8 mouse cellular contexts compared by ENCODE assay signal in the genomic region with DNA sequence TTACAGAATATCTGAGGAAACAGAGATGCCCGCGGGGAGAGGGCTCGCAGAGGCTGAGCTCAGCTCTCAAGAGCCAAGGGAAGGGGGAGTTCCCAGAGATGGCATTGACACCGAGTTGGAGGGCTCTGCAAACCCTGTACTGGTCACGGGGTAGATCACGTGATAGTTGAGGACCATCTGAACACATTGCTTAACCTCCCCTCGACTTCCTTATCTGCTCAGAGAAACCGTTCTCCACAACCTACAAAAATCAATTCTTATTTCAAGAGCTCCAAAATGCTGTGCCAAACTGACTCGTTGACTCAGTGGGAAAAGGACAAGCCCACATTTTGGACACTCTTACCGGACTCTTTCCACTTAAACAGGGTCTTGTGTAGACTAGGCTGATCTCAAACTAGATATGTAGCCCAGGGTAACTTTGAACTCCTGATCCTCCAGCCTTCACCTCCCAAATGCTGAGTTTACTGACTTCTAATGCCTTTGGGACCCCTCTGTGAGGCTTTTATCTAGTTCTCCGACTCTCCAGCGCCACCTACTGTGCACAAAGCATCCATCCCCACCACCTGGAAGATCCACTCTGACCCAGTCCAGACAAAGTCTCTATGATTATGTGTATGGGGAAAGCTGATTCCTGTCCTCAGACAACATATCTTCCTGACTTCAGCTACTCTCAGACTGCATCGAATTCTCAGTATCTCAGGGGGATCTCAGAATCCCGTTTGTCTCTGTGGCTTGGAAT. TPM values are rescaled to one million over a fixed set of nuclear protein-coding genes. Genes with fewer than 3 reads are reported as not detected.
A peak's percentile ranks its signal among the peaks of the same experiment; 100 is the strongest.
DNase-seq lines count a peak whose midpoint lies in the region; ATAC-seq and TF ChIP-seq lines count a peak whose summit lies in the region.
"Had no signal": no experiment of that assay in that cellular context is flagged by ENCODE, and none has a peak within 500 bp of the region (broad histone marks: within the 10 kb centered on the region; RNA-seq: fewer than 3 reads in every experiment).

No protein-coding gene starts in this region.

- H3K4me1 ChIP-seq in hindbrain, postnatal 0 days (ENCODE audit: insufficient read depth, low read length), result no peaks in the 10 kb centered on the region
- H3K4me1 ChIP-seq in lung, embryonic 16.5 days (replicated peaks; ENCODE audit: control insufficient read depth, insufficient read depth, low read length), result no peaks in the 10 kb centered on the region

- DNase-seq in ovary, postnatal 36 days (ENCODE audit: low spot score), result peak; percentile 57
- no peak for DNase-seq in ovary, postnatal 10 days (ENCODE audit: low spot score)
- peak; percentile 77 for DNase-seq in ZHBTc4 (ENCODE audit: low read depth, low spot score)
- DNase-seq in embryo, embryonic 11 days, result peak; percentile 78
- peak; percentile 82 for DNase-seq in hindbrain, postnatal 0 days (ENCODE audit: low spot score)
- DNase-seq in retina, postnatal 7 days (ENCODE audit: low read depth, low spot score), result peak; percentile 42

- no peaks in the 10 kb centered on the region for H3K36me3 ChIP-seq in hindbrain, postnatal 0 days (ENCODE audit: insufficient read depth, low read length)
- no peaks in the 10 kb centered on the region for H3K36me3 ChIP-seq in lung, embryonic 16.5 days (ENCODE audit: control insufficient read depth, insufficient read depth, low read length)
- H3K36me3 ChIP-seq: heart, embryonic 15.5 days had no signal

- 49% methylated on average over 14 of the region's 14 CpGs for WGBS in hindbrain, postnatal 0 days
- 48% methylated on average over 14 of the region's 14 CpGs for WGBS in lung, embryonic 16.5 days

- no peaks in the 10 kb centered on the region for H3K9me3 ChIP-seq in hindbrain, postnatal 0 days (ENCODE audit: low read length)
- no peaks in the 10 kb centered on the region for H3K9me3 ChIP-seq in lung, embryonic 16.5 days (ENCODE audit: control insufficient read depth, low read length)
- H3K9me3 ChIP-seq: heart, embryonic 15.5 days had no signal

- no peaks in the 10 kb centered on the region for H3K27me3 ChIP-seq in hindbrain, postnatal 0 days (ENCODE audit: insufficient read depth, low read length)
- H3K27me3 ChIP-seq in lung, embryonic 16.5 days (ENCODE audit: control insufficient read depth, insufficient read depth, low read depth, low read length), result no peaks in the 10 kb centered on the region
- H3K27me3 ChIP-seq: heart, embryonic 15.5 days had no signal

- peak; percentile 79 for TF ChIP-seq CTCF in hindbrain, postnatal 0 days (IDR thresholded peaks at IDR 0.05; ENCODE audit: low read depth)

- no peak overlapping the region for H3K4me2 ChIP-seq in hindbrain, postnatal 0 days (ENCODE audit: low read depth, low read length)
- H3K4me2 ChIP-seq in lung, embryonic 16.5 days (ENCODE audit: low read depth, low read length), result no peak overlapping the region
- H3K4me2 ChIP-seq: heart, embryonic 15.5 days had no signal

- 0 out of 2 replicates have a peak, but pooled peaks have one; percentile 35 for ATAC-seq in hindbrain, postnatal 0 days
- peak; percentile 68 for ATAC-seq in lung, embryonic 16.5 days (ENCODE audit: low read depth)

- no peak overlapping the region for H3K9ac ChIP-seq in hindbrain, postnatal 0 days (replicated peaks; ENCODE audit: low read length)
- H3K9ac ChIP-seq in lung, embryonic 16.5 days (ENCODE audit: low read length), result no peak overlapping the region
- H3K9ac ChIP-seq: heart, embryonic 15.5 days had no signal

- H3K27ac ChIP-seq in hindbrain, postnatal 0 days, result no peak overlapping the region
- H3K27ac ChIP-seq in lung, embryonic 16.5 days (ENCODE audit: low read length), result no peak overlapping the region
- H3K27ac ChIP-seq: heart, embryonic 15.5 days had no signal

- no peak overlapping the region for H3K4me3 ChIP-seq in hindbrain, postnatal 0 days (ENCODE audit: low read length)
- H3K4me3 ChIP-seq in lung, embryonic 16.5 days (ENCODE audit: low read length), result no peak overlapping the region
- H3K4me3 ChIP-seq: heart, embryonic 15.5 days had no signal

RNA-seq across cellular contexts. Expression of a gene that starts 18.9 kb away (rescaled TPM):
- 30.8 and 34.2 TPM in 2 replicates for total RNA-seq in hindbrain, postnatal 0 days (2014; rRNA removed)
- polyA plus RNA-seq in hindbrain, postnatal 0 days (2015; fragmentation: Nextera tagmentation; extraction: Ambion mirVana), result 22.6 and 25.8 TPM in 2 replicates
- 0.24 and 0.52 TPM in 2 replicates for polyA plus RNA-seq in lung, embryonic 16.5 days (2015; fragmentation: Nextera tagmentation; extraction: Ambion mirVana)

RNA-seq across cellular contexts. Expression of a gene that starts 23.5 kb away (rescaled TPM):
- total RNA-seq in hindbrain, postnatal 0 days (2014; rRNA removed), result 17.9 and 21.9 TPM in 2 replicates
- polyA plus RNA-seq in hindbrain, postnatal 0 days (2015; fragmentation: Nextera tagmentation; extraction: Ambion mirVana), result 9.4 and 9.8 TPM in 2 replicates
- 8.1 and 9.3 TPM in 2 replicates for polyA plus RNA-seq in lung, embryonic 16.5 days (2015; fragmentation: Nextera tagmentation; extraction: Ambion mirVana)

Comparison
In these comparisons a context has a peak if more than half of its experiments do, and no peak if none do; other contexts are left out.
1. RNA of a gene that starts 18.9 kb away (polyA plus RNA-seq): 22.6 to 25.8 TPM in hindbrain, postnatal 0 days; 0.24 to 0.52 TPM in lung, embryonic 16.5 days; every median in the first group is over 10 times any median in the second.